Mouse (Mus musculus) heart, embryonic 15.5 days (tissue): ENCODE data around the gene Klf13. TPM values are rescaled to one million over a fixed set of nuclear protein-coding genes. Genes with fewer than 3 reads are reported as not detected.
A peak's percentile ranks its signal among the peaks of the same experiment; 100 is the strongest.

Experiments used
- ATAC-seq: fragments of 200-750 bp; cut with Nextera tagmentation; replicated peaks from 2 replicates; pipeline ENCODE4 v1.8.0; 2017; ENCODE audit warnings: low read depth, moderate TSS enrichment; ENCODE audit not compliant: insufficient number of reproducible peaks, insufficient read depth, low FRiP score
- H3K27ac ChIP-seq: fragments of 300-500 bp; sonication (generic); 2 replicates; pipeline ENCODE4 v1.5.1; 2015; ENCODE audit warnings: mild to moderate bottlenecking, inconsistent platforms
- H3K27me3 ChIP-seq: fragments of 300-500 bp; sonication (generic); 2 replicates; pipeline ENCODE4 v1.6.1; 2015; ENCODE audit warnings: inconsistent platforms
- H3K36me3 ChIP-seq: fragments of 300-500 bp; sonication (generic); 2 replicates; pipeline ENCODE4 v1.6.1; 2015; ENCODE audit warnings: mild to moderate bottlenecking, inconsistent platforms
- H3K4me1 ChIP-seq: fragments of 300-500 bp; sonication (generic); replicated peaks from 2 replicates; pipeline ENCODE4 v1.6.1; 2015; ENCODE audit warnings: inconsistent platforms
- H3K4me2 ChIP-seq: fragments of 300-500 bp; sonication (generic); 2 replicates; pipeline ENCODE4 v1.6.1; 2015; ENCODE audit warnings: inconsistent platforms, mild to moderate bottlenecking, moderate library complexity
- H3K4me3 ChIP-seq: fragments of 300-500 bp; sonication (generic); 2 replicates; pipeline ENCODE4 v1.5.1; 2015; ENCODE audit warnings: mild to moderate bottlenecking, inconsistent platforms
- H3K9ac ChIP-seq: fragments of 300-500 bp; sonication (generic); 2 replicates; pipeline ENCODE4 v1.6.1; 2015; ENCODE audit warnings: mild to moderate bottlenecking, inconsistent platforms
- H3K9me3 ChIP-seq: fragments of 300-500 bp; sonication (generic); replicated peaks from 2 replicates; pipeline ENCODE4 v1.6.1; 2016; ENCODE audit warnings: inconsistent platforms
- WGBS: fragments of 180-500 bp; shearing (Covaris S2); methylation state at CpG from one replicate; pipeline ENCODE4 v1.1.7; 2015; ENCODE audit warnings: mixed read lengths; 5-methylcytosine and 5-hydroxymethylcytosine counted together
- polyA plus RNA-seq: library from polyadenylated mRNA; unstranded; fragments of >200 nt; fragmentation: Nextera tagmentation; extraction: Ambion mirVana; gene quantifications from 2 replicates; pipeline ENCODE4 v1.2.1, GENCODE M21; 2015

The Klf13 gene
- polyA plus RNA-seq, 1 experiment from 2014 or later: 23.4 TPM

GRCm38 (mm10) chr7:63935809-63936187 lies 2.9 kb downstream of the Klf13 start:
- Histone ChIP-seq H3K9ac (peak overlapping the region; percentile 87), H3K4me1 (peaks cover 34% of the 10 kb centered on the region), H3K27ac (peak overlapping the region; percentile 96; the same call in 1 of the 2 replicates), H3K36me3 (no peaks in the 10 kb centered on the region), H3K9me3 (no peaks in the 10 kb centered on the region), H3K27me3 (no peaks in the 10 kb centered on the region), H3K4me3 (peak overlapping the region; percentile 89), H3K4me2 (peak overlapping the region; percentile 81)
- no peak for ATAC-seq
- 29% methylated on average over 8 of the region's 8 CpGs for WGBS

GRCm38 (mm10) chr7:63934530-63934929 lies 4.2 kb downstream of the Klf13 start:
- Histone ChIP-seq H3K4me1 (peaks cover 30% of the 10 kb centered on the region), H3K36me3 (no peaks in the 10 kb centered on the region), H3K4me3 (no peak overlapping the region), H3K9me3 (no peaks in the 10 kb centered on the region), H3K27me3 (no peaks in the 10 kb centered on the region), H3K27ac (no peak overlapping the region), H3K9ac (peak overlapping the region; percentile 14; the same call in 1 of the 2 replicates), H3K4me2 (no peak overlapping the region)
- no peak for ATAC-seq
- WGBS: 60% methylated on average over 1 of the region's 1 CpGs

GRCm38 (mm10) chr7:63933905-63934304 lies 4.8 kb downstream of the Klf13 start:
- 68% methylated on average over 6 of the region's 6 CpGs for WGBS
- Histone ChIP-seq H3K27me3 (no peaks in the 10 kb centered on the region), H3K4me3 (no peak overlapping the region), H3K27ac (no peak overlapping the region), H3K4me2 (no peak overlapping the region), H3K36me3 (no peaks in the 10 kb centered on the region), H3K9me3 (no peaks in the 10 kb centered on the region), H3K4me1 (peaks cover 36% of the 10 kb centered on the region), H3K9ac (no peak overlapping the region)
- no peak for ATAC-seq

GRCm38 (mm10) chr7:63932461-63932860 lies 6.3 kb downstream of the Klf13 start:
- no peak for ATAC-seq
- H3K4me2 ChIP-seq: no peak overlapping the region
- no peak overlapping the region for H3K27ac ChIP-seq
- no peaks in the 10 kb centered on the region for H3K9me3 ChIP-seq
- peaks cover 40% of the 10 kb centered on the region for H3K4me1 ChIP-seq
- H3K36me3 ChIP-seq: no peaks in the 10 kb centered on the region
- H3K4me3 ChIP-seq: no peak overlapping the region
- no peak overlapping the region for H3K9ac ChIP-seq
- H3K27me3 ChIP-seq: no peaks in the 10 kb centered on the region
- WGBS: 83% methylated on average over 3 of the region's 3 CpGs

GRCm38 (mm10) chr7:63930766-63931165 lies 7.9 kb downstream of the Klf13 start:
- no peak for ATAC-seq
- H3K4me3 ChIP-seq: no peak overlapping the region
- no peak overlapping the region for H3K4me2 ChIP-seq
- 88% methylated on average over 5 of the region's 5 CpGs for WGBS
- no peaks in the 10 kb centered on the region for H3K9me3 ChIP-seq
- no peak overlapping the region for H3K9ac ChIP-seq
- H3K27ac ChIP-seq: no peak overlapping the region
- H3K27me3 ChIP-seq: no peaks in the 10 kb centered on the region
- peaks cover 50% of the 10 kb centered on the region for H3K4me1 ChIP-seq
- no peaks in the 10 kb centered on the region for H3K36me3 ChIP-seq

- H3K9me3 ChIP-seq: no peaks in the 10 kb centered on the region
- H3K36me3 ChIP-seq: no peaks in the 10 kb centered on the region
- H3K4me1 ChIP-seq: peaks cover 50% of the 10 kb centered on the region
- H3K27ac ChIP-seq: no peak overlapping the region
- no peak overlapping the region for H3K9ac ChIP-seq
- ATAC-seq: no peak
- no peaks in the 10 kb centered on the region for H3K27me3 ChIP-seq
- H3K4me3 ChIP-seq: no peak overlapping the region
- 90% methylated on average over 3 of the region's 3 CpGs for WGBS
- no peak overlapping the region for H3K4me2 ChIP-seq
These were observed 8.6 kb downstream of the Klf13 start for GRCm38 (mm10) chr7:63930132-63930531.

GRCm38 (mm10) chr7:63929080-63929479 lies 9.6 kb downstream of the Klf13 start:
- Histone ChIP-seq H3K4me1 (peaks cover 51% of the 10 kb centered on the region), H3K9ac (no peak overlapping the region), H3K9me3 (no peaks in the 10 kb centered on the region), H3K27ac (no peak overlapping the region), H3K4me3 (no peak overlapping the region), H3K27me3 (no peaks in the 10 kb centered on the region), H3K4me2 (no peak overlapping the region), H3K36me3 (no peaks in the 10 kb centered on the region)
- 74% methylated on average over 4 of the region's 4 CpGs for WGBS
- ATAC-seq: no peak

- H3K27ac ChIP-seq: no peak overlapping the region
- H3K9me3 ChIP-seq: no peaks in the 10 kb centered on the region
- H3K9ac ChIP-seq: no peak overlapping the region
- H3K4me3 ChIP-seq: no peak overlapping the region
- 85% methylated on average over 6 of the region's 6 CpGs for WGBS
- H3K27me3 ChIP-seq: no peaks in the 10 kb centered on the region
- ATAC-seq: no peak
- peaks cover 49% of the 10 kb centered on the region for H3K4me1 ChIP-seq
- H3K36me3 ChIP-seq: no peaks in the 10 kb centered on the region
- H3K4me2 ChIP-seq: no peak overlapping the region
These were observed 11.6 kb downstream of the Klf13 start for GRCm38 (mm10) chr7:63927121-63927520.

- Histone ChIP-seq H3K27ac (0 out of 2 replicates have a peak overlapping the region, but pooled peaks have one; percentile 26), H3K4me3 (no peak overlapping the region), H3K9ac (no peak overlapping the region), H3K27me3 (no peaks in the 10 kb centered on the region), H3K4me1 (peaks cover 55% of the 10 kb centered on the region), H3K36me3 (no peaks in the 10 kb centered on the region), H3K4me2 (no peak overlapping the region), H3K9me3 (no peaks in the 10 kb centered on the region)
- WGBS: 81% methylated on average over 3 of the region's 3 CpGs
- ATAC-seq: no peak
These were observed 12.2 kb downstream of the Klf13 start for GRCm38 (mm10) chr7:63926492-63926891.

GRCm38 (mm10) chr7:63925413-63926360 lies 13.0 kb downstream of the Klf13 start:
- ATAC-seq: no peak
- no peak overlapping the region; the same call in 1 of the 2 replicates for H3K4me2 ChIP-seq
- H3K9me3 ChIP-seq: no peaks in the 10 kb centered on the region
- no peak overlapping the region for H3K9ac ChIP-seq
- no peaks in the 10 kb centered on the region for H3K36me3 ChIP-seq
- peaks cover 63% of the 10 kb centered on the region for H3K4me1 ChIP-seq
- 59% methylated on average over 14 of the region's 14 CpGs for WGBS
- H3K27me3 ChIP-seq: no peaks in the 10 kb centered on the region
- H3K4me3 ChIP-seq: no peak overlapping the region
- H3K27ac ChIP-seq: peak overlapping the region; percentile 61

GRCm38 (mm10) chr7:63924747-63925412 lies 13.8 kb downstream of the Klf13 start:
- Histone ChIP-seq H3K27ac (peak overlapping the region; percentile 69), H3K4me3 (no peak overlapping the region), H3K4me1 (peaks cover 71% of the 10 kb centered on the region)

More at GRCm38 (mm10) chr7:63924747-63925412, 13.8 kb downstream of the Klf13 start:
- no peaks in the 10 kb centered on the region for H3K27me3 ChIP-seq
- no peaks in the 10 kb centered on the region for H3K36me3 ChIP-seq
- ATAC-seq: no peak; the same call in 1 of the 2 replicates
- WGBS: 41% methylated on average over 6 of the region's 6 CpGs
- H3K4me2 ChIP-seq: peak overlapping the region; percentile 27; the same call in 1 of the 2 replicates
- no peaks in the 10 kb centered on the region for H3K9me3 ChIP-seq
- no peak overlapping the region for H3K9ac ChIP-seq
